Mouse (Mus musculus) kidney, embryonic 15.5 days (tissue): ENCODE results near the gene Gm2016. TPM values are rescaled to one million over a fixed set of nuclear protein-coding genes. Genes with fewer than 3 reads are reported as not detected.
"Not testable (repeated sequence)": the region's sequence is repeated elsewhere in the genome, so short reads cannot be mapped to it uniquely, and the experiment has no call there.

Experiments used
- ATAC-seq: fragments of 200-750 bp; cut with Nextera tagmentation; replicated peaks from 2 replicates; pipeline ENCODE4 v1.8.0; 2017; ENCODE audit warnings: moderate TSS enrichment; ENCODE audit not compliant: low FRiP score
- H3K27ac ChIP-seq: fragments of 300-500 bp; sonication (generic); 2 replicates; pipeline ENCODE4 v1.5.1; 2015; ENCODE audit warnings: mild to moderate bottlenecking, inconsistent platforms
- H3K27me3 ChIP-seq: fragments of 300-500 bp; sonication (generic); 2 replicates; pipeline ENCODE4 v1.6.1; 2015; ENCODE audit warnings: inconsistent platforms
- H3K36me3 ChIP-seq: fragments of 300-500 bp; sonication (generic); 2 replicates; pipeline ENCODE4 v1.6.1; 2015; ENCODE audit warnings: inconsistent platforms
- H3K4me1 ChIP-seq: fragments of 300-500 bp; sonication (generic); 2 replicates; pipeline ENCODE4 v1.6.1; 2015; ENCODE audit warnings: inconsistent platforms
- H3K4me2 ChIP-seq: fragments of 300-500 bp; sonication (generic); 2 replicates; pipeline ENCODE4 v1.6.1; 2015; ENCODE audit warnings: moderate library complexity, mild to moderate bottlenecking, inconsistent platforms
- H3K4me3 ChIP-seq: fragments of 300-500 bp; sonication (generic); replicated peaks from 2 replicates; pipeline ENCODE4 v1.5.1; 2015; ENCODE audit warnings: mild to moderate bottlenecking, inconsistent platforms
- H3K9ac ChIP-seq: fragments of 300-500 bp; sonication (generic); 2 replicates; pipeline ENCODE4 v1.6.1; 2015; ENCODE audit warnings: mild to moderate bottlenecking, inconsistent platforms
- H3K9me3 ChIP-seq: fragments of 300-500 bp; sonication (generic); replicated peaks from 2 replicates; pipeline ENCODE4 v1.6.1; 2016; ENCODE audit warnings: inconsistent platforms
- WGBS: fragments of 180-500 bp; shearing (Covaris S2); methylation state at CpG from one replicate; pipeline ENCODE4 v1.1.7; 2015; ENCODE audit warnings: mixed read lengths; 5-methylcytosine and 5-hydroxymethylcytosine counted together
- polyA plus RNA-seq: library from polyadenylated mRNA; unstranded; fragments of >200 nt; fragmentation: Nextera tagmentation; extraction: Ambion mirVana; gene quantifications from 2 replicates; pipeline ENCODE4 v1.2.1, GENCODE M21; 2015

Gm2016 gene
- not detected in 2 replicates for polyA plus RNA-seq

GRCm38 (mm10) chr12:87873772-87874171, at the start of gene Gm2016:
Gene Gm2016 (plus strand): TSS chr12:87874072.
- not testable (repeated sequence) for H3K4me3 ChIP-seq, H3K27ac ChIP-seq, H3K9ac ChIP-seq, H3K9me3 ChIP-seq, H3K4me1 ChIP-seq, H3K4me2 ChIP-seq, H3K36me3 ChIP-seq, H3K27me3 ChIP-seq, ATAC-seq
- 86% methylated on average over 5 of the region's 5 CpGs for WGBS

DNA sequence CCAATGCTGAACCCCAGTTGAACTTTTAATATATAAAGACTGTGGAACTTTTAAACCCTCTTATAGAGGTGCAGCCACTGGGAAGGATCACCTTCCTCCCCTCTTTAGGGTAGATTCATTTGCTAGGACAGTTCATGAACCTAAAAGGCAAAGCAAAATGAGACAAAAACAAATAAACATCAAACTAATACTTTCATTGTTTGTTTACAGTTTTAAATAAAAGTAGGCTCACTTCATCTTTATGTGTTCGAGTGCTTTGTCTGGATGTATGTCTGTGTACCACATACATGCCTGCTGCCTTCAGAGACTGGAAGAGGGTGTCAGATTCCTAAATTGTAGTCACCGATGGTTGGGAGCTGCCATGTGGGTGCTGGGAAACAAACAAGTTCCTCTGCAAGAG, 31.6 kb upstream of the Gm2016 start, which contains the start of gene Gm2001:
Gm2001 (minus strand) TSS at position 101 of the 400 bp plus-strand sequence.
- H3K4me2 ChIP-seq, H3K4me3 ChIP-seq, ATAC-seq, H3K36me3 ChIP-seq, H3K9ac ChIP-seq, H3K9me3 ChIP-seq, H3K27me3 ChIP-seq, H3K27ac ChIP-seq, H3K4me1 ChIP-seq: not testable (repeated sequence)
- 87% methylated on average over 2 of the region's 2 CpGs for WGBS

GRCm38 (mm10) chr12:87850657-87851056, 23.2 kb upstream of the Gm2016 start:
- H3K9ac ChIP-seq, H3K27ac ChIP-seq, H3K9me3 ChIP-seq, H3K36me3 ChIP-seq, H3K27me3 ChIP-seq, ATAC-seq, H3K4me1 ChIP-seq, H3K4me2 ChIP-seq, H3K4me3 ChIP-seq: not testable (repeated sequence)
- WGBS = no CpG with 5 or more reads among the region's 2 CpGs

- WGBS = 94% methylated on average over 1 of the region's 1 CpGs
- H3K4me3 ChIP-seq, ATAC-seq, H3K36me3 ChIP-seq, H3K9ac ChIP-seq, H3K4me1 ChIP-seq, H3K27me3 ChIP-seq, H3K27ac ChIP-seq, H3K9me3 ChIP-seq, H3K4me2 ChIP-seq: not testable (repeated sequence)
Observed at GRCm38 (mm10) chr12:87856067-87856466, 17.8 kb upstream of the Gm2016 start.

DNA sequence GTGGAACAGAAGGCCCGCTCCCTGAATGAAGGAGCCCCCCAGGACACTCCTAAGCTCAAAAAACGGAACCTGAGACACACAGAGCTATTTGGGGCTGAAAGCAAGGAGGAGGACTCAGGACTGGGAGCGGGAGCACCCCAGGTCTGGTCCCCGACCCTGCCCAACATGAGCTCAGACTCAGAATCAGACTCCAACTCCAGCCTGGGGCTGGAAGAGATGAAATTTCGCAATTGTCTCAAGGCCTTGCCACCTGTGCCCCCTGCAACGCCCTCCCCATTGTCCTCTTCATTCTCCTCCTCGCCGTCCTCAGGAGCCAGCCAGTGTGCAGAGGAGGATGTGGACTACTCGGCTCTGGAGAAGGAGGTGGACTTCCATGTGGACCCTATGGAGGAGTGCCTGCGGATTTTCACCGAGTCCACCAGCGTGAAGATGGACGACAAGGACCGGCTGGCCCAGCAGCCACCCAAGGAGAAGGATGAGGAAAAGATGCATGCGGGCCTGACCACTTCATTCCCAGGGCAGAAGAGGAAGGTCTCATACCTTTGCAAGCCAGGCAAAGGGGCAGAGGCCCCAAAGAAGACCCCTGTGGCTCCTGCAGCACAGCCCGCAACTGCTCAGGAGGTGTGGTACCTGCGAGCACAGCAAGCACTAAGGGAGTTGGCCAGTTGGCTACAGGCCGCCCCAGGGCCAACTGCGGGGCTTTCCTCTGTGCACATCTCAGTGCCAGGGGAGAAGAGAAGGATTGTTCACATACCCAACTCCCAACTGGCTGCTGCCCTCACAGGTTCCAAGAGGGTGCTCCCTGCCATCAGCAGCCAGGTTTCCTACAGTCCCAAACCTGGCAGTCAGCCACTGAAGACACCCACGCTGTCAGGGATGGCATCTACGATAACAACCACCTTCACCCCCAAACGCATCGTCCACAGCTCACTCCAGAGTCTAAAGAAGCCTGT, 11.9 kb upstream of the Gm2016 start:
- ATAC-seq = 0 out of 2 replicates have a peak, but pooled peaks have one; percentile 10
- 84% methylated on average over 23 of the region's 23 CpGs for WGBS

DNA sequence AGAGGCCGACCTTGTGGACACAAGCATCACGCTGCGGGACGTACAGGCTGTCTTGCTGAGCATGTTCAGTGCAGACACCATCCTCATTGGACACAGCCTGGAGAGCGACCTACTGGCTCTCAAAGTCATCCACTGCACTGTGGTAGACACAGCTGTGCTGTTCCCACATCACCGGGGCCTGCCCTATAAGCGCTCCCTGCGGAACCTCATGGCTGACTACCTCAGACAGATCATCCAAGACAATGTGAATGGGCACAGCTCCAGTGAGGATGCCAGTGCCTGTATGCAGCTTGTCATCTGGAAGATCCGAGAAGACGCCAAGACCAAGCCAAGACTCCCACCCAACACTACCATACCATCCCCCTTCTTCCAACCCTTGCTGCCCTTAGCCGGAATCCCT, 10.2 kb upstream of the Gm2016 start:
- 0 out of 2 replicates have a peak, but pooled peaks have one; percentile 10 for ATAC-seq
- H3K27ac ChIP-seq, H3K4me1 ChIP-seq, H3K4me2 ChIP-seq, H3K36me3 ChIP-seq, H3K9ac ChIP-seq, H3K4me3 ChIP-seq, H3K27me3 ChIP-seq, H3K9me3 ChIP-seq: not testable (repeated sequence)
- 92% methylated on average over 10 of the region's 11 CpGs for WGBS

More for the DNA sequence above, 11.9 kb upstream of the Gm2016 start:
- H3K4me1 ChIP-seq, H3K9ac ChIP-seq, H3K4me3 ChIP-seq, H3K27ac ChIP-seq, H3K9me3 ChIP-seq, H3K4me2 ChIP-seq, H3K36me3 ChIP-seq, H3K27me3 ChIP-seq: not testable (repeated sequence)

- WGBS = 87% methylated on average over 2 of the region's 2 CpGs
- not testable (repeated sequence) for H3K27ac ChIP-seq, H3K4me2 ChIP-seq, H3K27me3 ChIP-seq, H3K4me1 ChIP-seq, H3K36me3 ChIP-seq, H3K4me3 ChIP-seq, H3K9me3 ChIP-seq, H3K9ac ChIP-seq
- ATAC-seq = peak; percentile 16; the same call in 1 of the 2 replicates
Observed at GRCm38 (mm10) chr12:87864048-87864447, 9.8 kb upstream of the Gm2016 start.

DNA sequence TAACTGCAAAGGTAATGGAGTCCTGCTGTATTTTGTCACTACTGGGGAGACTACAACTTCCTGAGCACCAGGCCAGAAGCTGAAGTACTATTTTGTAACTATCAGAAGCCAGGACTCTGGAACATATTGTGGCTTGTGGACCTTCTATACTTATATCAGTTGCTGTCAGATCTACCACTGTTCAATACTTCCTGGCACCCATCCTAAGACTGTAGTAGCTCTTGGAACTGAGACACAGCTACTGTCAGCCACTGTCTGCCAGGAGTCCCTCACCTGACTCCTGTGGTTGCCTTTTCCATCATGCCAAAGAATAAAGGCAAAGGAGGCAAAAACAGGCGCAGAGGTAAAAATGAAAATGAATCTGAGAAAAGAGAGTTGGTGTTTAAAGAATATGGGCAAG, 21.2 kb downstream of the Gm2016 start, which contains the start of gene Gm2022:
Gm2022 (plus strand) TSS at position 301 of the 400 bp plus-strand sequence.
- 100% methylated on average over 1 of the region's 1 CpGs for WGBS
- not testable (repeated sequence) for H3K27ac ChIP-seq, H3K9me3 ChIP-seq, ATAC-seq, H3K36me3 ChIP-seq, H3K27me3 ChIP-seq, H3K4me3 ChIP-seq, H3K9ac ChIP-seq, H3K4me1 ChIP-seq, H3K4me2 ChIP-seq

GRCm38 (mm10) chr12:87919721-87920120, 45.8 kb downstream of the Gm2016 start, which contains the start of gene Gm2035:
Gene Gm2035 (minus strand): TSS chr12:87919857.
- not testable (repeated sequence) for H3K36me3 ChIP-seq, H3K27ac ChIP-seq, H3K4me1 ChIP-seq, H3K4me2 ChIP-seq, H3K27me3 ChIP-seq, H3K4me3 ChIP-seq, H3K9me3 ChIP-seq, H3K9ac ChIP-seq, ATAC-seq
- WGBS = 69% methylated on average over 2 of the region's 2 CpGs

Other genes with a start within 250 kb of the Gm2016 start
- not detected in 2 replicates for gene Gm16381, start 229.5 kb upstream of the Gm2016 start, polyA plus RNA-seq
- gene Gm21319, start 98.3 kb upstream of the Gm2016 start, polyA plus RNA-seq = not detected in 2 replicates
- gene Gm21936, start 78.6 kb upstream of the Gm2016 start, polyA plus RNA-seq = not detected in 2 replicates
- not detected in 2 replicates for gene BB287469, start 57.5 kb upstream of the Gm2016 start, polyA plus RNA-seq
- gene Gm2001, start 31.7 kb upstream of the Gm2016 start, polyA plus RNA-seq = not detected in 2 replicates
- not detected in 2 replicates for gene Gm2022, start 21.3 kb downstream of the Gm2016 start, polyA plus RNA-seq
- not detected in 2 replicates for gene Gm2035, start 45.8 kb downstream of the Gm2016 start, polyA plus RNA-seq
- gene Gm2042, start 80.0 kb downstream of the Gm2016 start, polyA plus RNA-seq = not detected in 2 replicates
- gene Gm2075, start 137.8 kb downstream of the Gm2016 start, polyA plus RNA-seq = not detected in 2 replicates
- not detected in 2 replicates for gene Gm6803, start 144.7 kb downstream of the Gm2016 start, polyA plus RNA-seq
- not detected in 2 replicates for gene Gm2056, start 152.9 kb downstream of the Gm2016 start, polyA plus RNA-seq
- gene Gm16368, start 209.6 kb downstream of the Gm2016 start, polyA plus RNA-seq = not detected in 2 replicates